Mouse (Mus musculus) heart, embryonic 10.5 days (tissue): ENCODE results near the gene Sh2d1b2. TPM values are rescaled to one million over a fixed set of nuclear protein-coding genes. Genes with fewer than 3 reads are reported as not detected.

ENCODE experiments used
- DNase-seq: peaks from one replicate; pipeline ENCODE4 v3.0.0-alpha.2; 2017; ENCODE audit warnings: low spot score
- H3K27ac ChIP-seq: fragments of 300-500 bp; sonication (generic); 2 replicates; pipeline ENCODE4 v1.5.1; 2016; ENCODE audit warnings: mild to moderate bottlenecking
- H3K27me3 ChIP-seq: fragments of 300-500 bp; sonication (generic); 2 replicates; pipeline ENCODE4 v1.6.1; 2016; ENCODE audit warnings: mild to moderate bottlenecking; ENCODE audit not compliant: poor library complexity, insufficient read depth, severe bottlenecking
- H3K36me3 ChIP-seq: fragments of 300-500 bp; sonication (generic); 2 replicates; pipeline ENCODE4 v1.6.1; 2016; ENCODE audit warnings: mild to moderate bottlenecking, moderate library complexity
- H3K4me1 ChIP-seq: fragments of 300-500 bp; sonication (generic); 2 replicates; pipeline ENCODE4 v1.6.1; 2016; ENCODE audit warnings: mild to moderate bottlenecking
- H3K4me3 ChIP-seq: fragments of 300-500 bp; sonication (generic); 2 replicates; pipeline ENCODE4 v1.5.1; 2016; ENCODE audit warnings: mild to moderate bottlenecking, moderate library complexity
- H3K9me3 ChIP-seq: fragments of 300-500 bp; sonication (generic); 2 replicates; pipeline ENCODE4 v1.6.1; 2016; ENCODE audit warnings: mild to moderate bottlenecking, moderate library complexity
- WGBS: fragments of 180-500 bp; shearing (Covaris S2); methylation state at CpG from one replicate; pipeline ENCODE4 v1.1.7; 2016; 5-methylcytosine and 5-hydroxymethylcytosine counted together
- polyA plus RNA-seq: library from polyadenylated mRNA; unstranded; fragments of >200 nt; fragmentation: Nextera tagmentation; extraction: Ambion mirVana; gene quantifications from 2 replicates; pipeline ENCODE4 v1.2.1, GENCODE M21; 2016

The Sh2d1b2 gene
- polyA plus RNA-seq, 1 experiment from 2014 or later: not detected

GRCm38 (mm10) chr1:170218091-170218884, 14.3 kb upstream of the Sh2d1b2 start:
- no peak for DNase-seq

GRCm38 (mm10) chr1:170220351-170220750, 12.2 kb upstream of the Sh2d1b2 start:
- no peak for DNase-seq
- no peak overlapping the region for H3K4me3 ChIP-seq
- H3K36me3 ChIP-seq: no peaks in the 10 kb centered on the region
- no peak overlapping the region for H3K27ac ChIP-seq
- no peaks in the 10 kb centered on the region; the same call in 1 of the 2 replicates for H3K27me3 ChIP-seq
- H3K4me1 ChIP-seq: no peaks in the 10 kb centered on the region
- H3K9me3 ChIP-seq: no peaks in the 10 kb centered on the region

More at GRCm38 (mm10) chr1:170218091-170218884, 14.3 kb upstream of the Sh2d1b2 start:
- no peaks in the 10 kb centered on the region for H3K36me3 ChIP-seq
- H3K4me3 ChIP-seq: no peak overlapping the region
- H3K27ac ChIP-seq: no peak overlapping the region
- 82% methylated on average over 6 of the region's 6 CpGs for WGBS
- no peaks in the 10 kb centered on the region; the same call in 1 of the 2 replicates for H3K27me3 ChIP-seq
- no peaks in the 10 kb centered on the region for H3K9me3 ChIP-seq
- no peaks in the 10 kb centered on the region for H3K4me1 ChIP-seq

GRCm38 (mm10) chr1:170223276-170223675, 9.3 kb upstream of the Sh2d1b2 start:
- no peaks in the 10 kb centered on the region for H3K4me1 ChIP-seq

GRCm38 (mm10) chr1:170245016-170245415, 12.5 kb downstream of the Sh2d1b2 start:
- no peak overlapping the region for H3K27ac ChIP-seq
- WGBS: 79% methylated on average over 3 of the region's 3 CpGs
- DNase-seq: no peak
- H3K9me3 ChIP-seq: no peaks in the 10 kb centered on the region
- H3K4me3 ChIP-seq: no peak overlapping the region
- H3K36me3 ChIP-seq: no peaks in the 10 kb centered on the region
- no peaks in the 10 kb centered on the region for H3K27me3 ChIP-seq
- H3K4me1 ChIP-seq: no peaks in the 10 kb centered on the region

More at GRCm38 (mm10) chr1:170223276-170223675, 9.3 kb upstream of the Sh2d1b2 start:
- H3K36me3 ChIP-seq: no peaks in the 10 kb centered on the region
- H3K27ac ChIP-seq: no peak overlapping the region
- no peak for DNase-seq
- H3K27me3 ChIP-seq: no peaks in the 10 kb centered on the region
- 62% methylated on average over 2 of the region's 2 CpGs for WGBS
- H3K4me3 ChIP-seq: no peak overlapping the region
- H3K9me3 ChIP-seq: no peaks in the 10 kb centered on the region

GRCm38 (mm10) chr1:170254893-170255559, 22.5 kb downstream of the Sh2d1b2 start:
- Histone ChIP-seq H3K4me3 (peak overlapping the region; percentile 79), H3K36me3 (no peaks in the 10 kb centered on the region), H3K4me1 (peaks cover 9% of the 10 kb centered on the region), H3K27me3 (peaks cover 15% of the 10 kb centered on the region), H3K9me3 (no peaks in the 10 kb centered on the region), H3K27ac (peak overlapping the region; percentile 90)
- DNase-seq: no peak
- 29% methylated on average over 30 of the region's 30 CpGs for WGBS

- H3K9me3 ChIP-seq: no peaks in the 10 kb centered on the region
- peak overlapping the region; percentile 79 for H3K4me3 ChIP-seq
- no peaks in the 10 kb centered on the region for H3K36me3 ChIP-seq
- peak; percentile 93 for DNase-seq
- peaks cover 9% of the 10 kb centered on the region for H3K4me1 ChIP-seq
- H3K27me3 ChIP-seq: peaks cover 15% of the 10 kb centered on the region
- H3K27ac ChIP-seq: peak overlapping the region; percentile 90
- WGBS: 10% methylated on average over 32 of the region's 32 CpGs
Measured at GRCm38 (mm10) chr1:170255560-170255910, 23.0 kb downstream of the Sh2d1b2 start.

- Histone ChIP-seq H3K27ac (no peak overlapping the region), H3K4me3 (no peak overlapping the region), H3K27me3 (no peaks in the 10 kb centered on the region), H3K4me1 (no peaks in the 10 kb centered on the region), H3K9me3 (0 out of 2 replicates have a peak, but pooled peaks cover 4% of the 10 kb centered on the region), H3K36me3 (no peaks in the 10 kb centered on the region)
- 74% methylated on average over 6 of the region's 6 CpGs for WGBS
- DNase-seq: no peak
Measured at GRCm38 (mm10) chr1:170270281-170270680, 37.7 kb downstream of the Sh2d1b2 start.

GRCm38 (mm10) chr1:170270696-170271095, 38.1 kb downstream of the Sh2d1b2 start:
- Histone ChIP-seq H3K9me3 (0 out of 2 replicates have a peak, but pooled peaks cover 4% of the 10 kb centered on the region), H3K4me3 (no peak overlapping the region), H3K27ac (no peak overlapping the region), H3K36me3 (no peaks in the 10 kb centered on the region), H3K27me3 (no peaks in the 10 kb centered on the region), H3K4me1 (no peaks in the 10 kb centered on the region)
- WGBS: 74% methylated on average over 4 of the region's 4 CpGs
- no peak for DNase-seq

GRCm38 (mm10) chr1:170273252-170273651, 40.7 kb downstream of the Sh2d1b2 start:
- Histone ChIP-seq H3K27me3 (no peaks in the 10 kb centered on the region), H3K4me3 (no peak overlapping the region), H3K27ac (no peak overlapping the region), H3K36me3 (no peaks in the 10 kb centered on the region), H3K9me3 (no peaks in the 10 kb centered on the region), H3K4me1 (no peaks in the 10 kb centered on the region)
- DNase-seq: no peak

- H3K9me3 ChIP-seq: no peaks in the 10 kb centered on the region
- H3K36me3 ChIP-seq: no peaks in the 10 kb centered on the region
- no peaks in the 10 kb centered on the region for H3K27me3 ChIP-seq
- H3K27ac ChIP-seq: no peak within 1 kb of the TSS
- DNase-seq: no peak
- H3K4me1 ChIP-seq: no peaks in the 10 kb centered on the region
- 58% methylated on average over 3 of the region's 3 CpGs for WGBS
- no peak within 1 kb of the TSS for H3K4me3 ChIP-seq
Measured at GRCm38 (mm10) chr1:170277016-170277415, 44.5 kb downstream of the Sh2d1b2 start, which contains the start of gene Sh2d1b1. Gene Sh2d1b1, plus strand, starts transcription at chr1:170277320.

- H3K36me3 ChIP-seq: no peaks in the 10 kb centered on the region
- H3K27me3 ChIP-seq: no peaks in the 10 kb centered on the region
- no peaks in the 10 kb centered on the region for H3K9me3 ChIP-seq
- no peaks in the 10 kb centered on the region for H3K4me1 ChIP-seq
- 71% methylated on average over 4 of the region's 4 CpGs for WGBS
- no peak overlapping the region for H3K4me3 ChIP-seq
- no peak overlapping the region for H3K27ac ChIP-seq
- DNase-seq: no peak
Measured at GRCm38 (mm10) chr1:170282415-170283129, 50.0 kb downstream of the Sh2d1b2 start.

GRCm38 (mm10) chr1:170292239-170292951, 59.8 kb downstream of the Sh2d1b2 start:
- H3K9me3 ChIP-seq: no peaks in the 10 kb centered on the region
- H3K36me3 ChIP-seq: no peaks in the 10 kb centered on the region
- peak overlapping the region; percentile 29; the same call in 1 of the 2 replicates for H3K27ac ChIP-seq
- peaks cover 21% of the 10 kb centered on the region for H3K4me1 ChIP-seq
- no peak for DNase-seq
- no peaks in the 10 kb centered on the region for H3K27me3 ChIP-seq
- H3K4me3 ChIP-seq: no peak overlapping the region
- 48% methylated on average over 9 of the region's 9 CpGs for WGBS
